Mouse (Mus musculus): ENCODE data around the gene Elovl7. TPM values are rescaled to one million over a fixed set of nuclear protein-coding genes. Genes with fewer than 3 reads are reported as not detected.

Elovl7 gene
- polyA plus RNA-seq, 1 experiment from 2014 or later, result 2.0 TPM

DNA sequence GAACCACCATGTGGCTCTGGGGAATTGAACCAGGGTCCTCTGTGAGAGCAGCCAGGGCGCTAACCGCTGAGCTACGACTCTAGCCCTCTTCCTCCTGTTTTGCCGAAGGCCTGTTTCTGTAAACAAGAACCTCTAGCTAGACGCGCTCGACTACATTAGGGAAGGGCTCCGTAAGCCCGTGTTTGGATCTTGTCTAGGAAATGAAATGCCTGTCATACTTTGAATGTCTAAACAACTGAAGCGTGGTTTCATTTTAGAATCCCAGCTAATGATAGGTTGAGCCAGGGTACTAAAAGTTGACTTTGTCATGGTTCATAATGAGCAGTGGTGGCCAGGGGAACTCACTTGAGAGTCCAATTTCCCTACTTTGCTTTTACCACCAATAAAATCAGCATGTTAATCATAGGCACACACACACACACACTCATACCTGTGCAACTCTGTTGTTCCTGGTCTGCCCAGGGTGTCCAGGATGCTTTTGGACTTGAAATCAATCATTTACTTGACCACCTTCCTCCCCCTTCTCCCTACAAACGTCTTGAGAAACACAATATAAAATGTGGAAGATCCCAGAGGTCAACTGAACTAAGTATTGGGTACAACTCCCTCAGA, 31.0 kb downstream of the Elovl7 start:
- Histone ChIP-seq H3K4me3 (replicated peaks) (no peak overlapping the region), H3K36me3 (no peaks in the 10 kb centered on the region), H3K27ac (replicated peaks) (no peak overlapping the region), H3K4me2 (no peak overlapping the region), H3K4me1 (0 out of 2 replicates have a peak, but pooled peaks cover 6% of the 10 kb centered on the region), H3K27me3 (replicated peaks) (no peaks in the 10 kb centered on the region), H3K9me3 (replicated peaks) (no peaks in the 10 kb centered on the region), H3K9ac (replicated peaks) (no peak overlapping the region)
- ATAC-seq (ENCODE audit: low FRiP score), result no peak
- WGBS, result 88% methylated on average over 11 of the region's 11 CpGs

DNA sequence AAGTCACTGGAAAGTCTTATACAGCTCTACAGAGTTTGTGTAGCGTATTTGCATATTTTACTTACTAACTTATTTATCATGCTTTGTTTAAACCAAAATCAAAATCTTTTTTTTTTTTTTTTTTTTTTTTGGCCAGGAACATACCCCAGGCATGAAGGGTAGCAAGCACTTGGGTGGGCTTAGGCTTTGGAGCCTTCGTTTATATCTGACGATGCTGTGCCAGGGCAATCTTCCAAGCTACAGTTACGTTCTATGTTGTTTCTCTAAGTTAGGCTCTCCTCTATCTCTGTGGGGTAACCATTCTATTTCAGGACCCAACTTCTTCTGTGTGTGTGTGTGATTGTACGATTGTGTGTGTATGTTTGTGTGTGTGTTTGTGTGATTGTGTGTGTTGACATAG, 36.9 kb downstream of the Elovl7 start:
- H3K4me3 ChIP-seq (replicated peaks), result no peak overlapping the region
- no peak overlapping the region for H3K9ac ChIP-seq (replicated peaks)
- no peak for ATAC-seq (ENCODE audit: low FRiP score)
- WGBS, result 85% methylated on average over 5 of the region's 5 CpGs
- no peaks in the 10 kb centered on the region for H3K4me1 ChIP-seq
- no peaks in the 10 kb centered on the region for H3K36me3 ChIP-seq
- no peak overlapping the region for H3K27ac ChIP-seq (replicated peaks)
- no peak overlapping the region for H3K4me2 ChIP-seq
- no peaks in the 10 kb centered on the region for H3K9me3 ChIP-seq (replicated peaks)
- H3K27me3 ChIP-seq (replicated peaks), result no peaks in the 10 kb centered on the region

DNA sequence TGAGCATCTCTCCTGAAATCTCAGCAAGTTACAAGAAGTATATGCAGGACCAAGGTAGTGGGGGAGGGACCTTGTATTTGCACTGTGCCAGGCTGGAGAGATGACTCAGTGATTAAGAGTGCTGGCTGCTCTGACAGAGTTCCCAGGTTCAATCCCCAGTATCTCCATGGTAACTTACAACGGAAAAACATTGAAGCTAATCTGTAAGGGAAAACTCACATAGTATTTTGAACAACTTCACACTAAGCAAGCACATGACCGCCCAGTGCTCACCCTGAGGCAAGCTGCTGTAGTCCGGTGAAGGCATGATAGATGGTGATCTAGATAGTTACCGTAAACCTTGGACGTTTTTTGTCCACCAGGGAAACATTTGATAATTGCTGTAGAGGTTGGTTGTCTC, 39.8 kb downstream of the Elovl7 start:
- no peaks in the 10 kb centered on the region for H3K27me3 ChIP-seq (replicated peaks)
- no peaks in the 10 kb centered on the region for H3K4me1 ChIP-seq
- no peaks in the 10 kb centered on the region for H3K9me3 ChIP-seq (replicated peaks)
- 87% methylated on average over 5 of the region's 5 CpGs for WGBS
- no peak overlapping the region for H3K27ac ChIP-seq (replicated peaks)
- ATAC-seq (ENCODE audit: low FRiP score), result no peak
- H3K4me2 ChIP-seq, result no peak overlapping the region
- no peak overlapping the region for H3K4me3 ChIP-seq (replicated peaks)
- H3K9ac ChIP-seq (replicated peaks), result no peak overlapping the region
- no peaks in the 10 kb centered on the region for H3K36me3 ChIP-seq

DNA sequence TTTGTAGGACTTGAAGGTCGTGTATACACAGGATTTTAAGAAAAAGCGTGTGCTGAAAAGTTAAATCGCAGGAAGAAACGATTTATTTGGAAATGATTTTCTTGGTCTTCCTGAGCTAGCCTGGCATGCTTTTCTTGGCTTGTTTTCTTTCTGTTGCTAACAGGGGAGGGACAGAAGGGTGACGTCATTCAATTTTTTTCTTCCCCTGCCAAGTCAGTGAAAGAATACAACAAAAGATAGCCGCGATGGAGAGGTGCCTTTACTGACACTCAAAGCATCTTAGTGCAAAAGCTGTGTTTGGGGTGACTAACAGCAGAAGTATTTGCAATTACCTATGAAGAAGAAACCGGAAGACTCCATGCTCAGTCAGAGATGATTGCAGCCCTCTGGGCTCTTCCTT, 48.8 kb downstream of the Elovl7 start:
- no peak for ATAC-seq (ENCODE audit: low FRiP score)
- Histone ChIP-seq H3K9ac (replicated peaks) (no peak overlapping the region), H3K4me2 (no peak overlapping the region), H3K27ac (replicated peaks) (no peak overlapping the region), H3K27me3 (replicated peaks) (no peaks in the 10 kb centered on the region), H3K4me3 (replicated peaks) (no peak overlapping the region), H3K36me3 (no peaks in the 10 kb centered on the region), H3K9me3 (replicated peaks) (no peaks in the 10 kb centered on the region), H3K4me1 (no peaks in the 10 kb centered on the region)
- WGBS, result 56% methylated on average over 8 of the region's 8 CpGs

DNA sequence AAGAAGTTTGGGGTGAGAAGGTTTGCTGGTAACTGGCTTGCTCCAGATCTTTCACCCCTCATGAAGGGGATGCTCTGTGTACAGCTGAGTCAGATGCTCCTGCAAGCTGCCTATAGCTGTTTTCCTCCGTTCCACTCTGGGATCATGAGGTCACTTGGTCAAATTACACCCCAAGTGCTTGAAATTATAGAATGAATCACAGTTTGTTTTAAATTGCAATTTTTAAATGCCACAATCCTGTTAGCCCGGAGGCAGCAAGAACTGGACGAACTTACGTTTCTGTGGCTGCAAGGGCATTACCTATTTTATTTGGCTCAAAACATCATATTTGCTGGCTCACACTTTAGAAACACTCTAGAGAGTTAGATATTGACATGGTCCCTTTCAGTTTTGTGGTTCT, 51.2 kb downstream of the Elovl7 start:
- H3K27ac ChIP-seq (replicated peaks), result no peak overlapping the region
- ATAC-seq (ENCODE audit: low FRiP score), result no peak

DNA sequence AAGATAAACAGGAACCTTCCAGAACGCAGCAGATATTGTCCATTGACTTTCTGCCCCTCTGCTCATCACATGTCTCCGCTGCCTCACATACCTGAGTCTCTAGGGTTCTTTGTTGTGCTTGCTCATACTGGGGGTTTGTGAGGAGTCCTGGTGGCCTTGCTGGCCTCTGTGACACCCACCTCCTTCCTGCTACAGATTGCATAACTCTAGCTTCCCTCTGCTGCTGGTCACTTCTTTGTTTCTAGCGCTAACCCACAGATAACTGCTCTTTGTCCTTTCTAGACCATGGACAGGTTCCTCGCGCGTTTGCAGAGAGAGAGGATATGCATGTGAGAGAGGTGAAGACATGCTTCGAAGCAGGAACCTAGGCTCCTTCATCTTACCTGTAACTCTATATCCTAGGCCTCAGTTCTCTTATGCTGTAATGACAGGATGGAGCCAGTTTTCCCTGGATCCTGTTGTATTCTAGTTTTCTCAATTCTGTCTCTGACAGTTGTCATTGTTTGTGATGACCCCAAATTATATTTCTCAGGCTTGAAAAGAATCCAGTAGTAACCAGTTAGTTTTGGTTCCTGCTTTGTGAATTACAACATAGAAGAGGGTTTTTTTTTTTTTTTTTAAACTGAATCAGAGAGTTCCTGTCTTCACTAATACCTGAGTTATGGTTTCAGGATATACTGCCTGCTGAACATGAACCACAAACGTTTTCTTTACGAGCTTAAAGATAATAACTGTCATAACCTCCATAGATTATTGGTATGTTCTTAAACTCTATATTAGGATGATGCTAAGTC, 53.8 kb downstream of the Elovl7 start:
- Histone ChIP-seq H3K9ac (replicated peaks) (no peak overlapping the region), H3K36me3 (no peaks in the 10 kb centered on the region), H3K4me3 (replicated peaks) (no peak overlapping the region), H3K27ac (replicated peaks) (no peak overlapping the region), H3K27me3 (replicated peaks) (no peaks in the 10 kb centered on the region), H3K4me2 (no peak overlapping the region), H3K9me3 (replicated peaks) (no peaks in the 10 kb centered on the region), H3K4me1 (no peaks in the 10 kb centered on the region)
- 85% methylated on average over 9 of the region's 9 CpGs for WGBS
- ATAC-seq (ENCODE audit: low FRiP score), result no peak

More for the DNA sequence above, 51.2 kb downstream of the Elovl7 start:
- Histone ChIP-seq H3K4me3 (replicated peaks) (no peak overlapping the region), H3K27me3 (replicated peaks) (no peaks in the 10 kb centered on the region), H3K36me3 (no peaks in the 10 kb centered on the region), H3K9ac (replicated peaks) (no peak overlapping the region), H3K4me2 (no peak overlapping the region), H3K4me1 (no peaks in the 10 kb centered on the region), H3K9me3 (replicated peaks) (no peaks in the 10 kb centered on the region)
- WGBS, result 95% methylated on average over 4 of the region's 4 CpGs

DNA sequence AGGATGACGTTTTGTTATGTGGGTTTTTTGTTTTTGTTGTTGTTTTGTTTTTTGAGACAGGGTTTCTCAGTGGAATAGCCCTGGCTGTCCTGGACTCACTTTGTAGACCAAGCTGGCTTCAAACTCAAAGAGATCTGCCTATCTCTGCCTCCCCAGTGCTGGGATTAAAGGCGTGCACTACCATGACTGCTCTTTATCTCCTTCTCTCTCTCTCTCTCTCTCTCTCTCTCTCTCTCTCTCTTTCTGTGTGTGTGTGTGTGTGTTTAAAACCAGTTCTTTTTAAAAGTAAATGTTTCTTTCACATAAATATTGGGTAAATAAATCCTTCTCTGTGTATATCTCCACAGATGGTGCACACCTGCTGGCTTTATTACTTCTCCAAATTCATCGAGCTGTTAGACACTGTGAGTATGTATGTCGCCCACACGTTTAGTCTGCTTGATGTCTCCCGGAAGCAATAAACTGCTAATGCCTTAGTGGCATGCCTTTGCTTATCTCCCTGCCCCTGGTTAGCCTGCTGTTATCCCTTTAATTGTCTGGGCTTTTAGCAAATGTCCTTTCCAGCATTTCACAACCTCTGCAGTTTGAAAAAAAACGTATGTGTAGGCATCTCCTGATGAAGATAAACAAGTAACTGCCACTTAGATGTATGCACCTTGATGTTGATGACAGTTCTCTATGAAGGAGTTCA, 57.4 kb downstream of the Elovl7 start:
- WGBS, result 33% methylated on average over 7 of the region's 7 CpGs
- Histone ChIP-seq H3K4me3 (replicated peaks) (no peak overlapping the region), H3K4me2 (no peak overlapping the region), H3K9ac (replicated peaks) (no peak overlapping the region), H3K27ac (replicated peaks) (no peak overlapping the region), H3K9me3 (replicated peaks) (no peaks in the 10 kb centered on the region), H3K27me3 (replicated peaks) (no peaks in the 10 kb centered on the region), H3K36me3 (no peaks in the 10 kb centered on the region), H3K4me1 (no peaks in the 10 kb centered on the region)
- ATAC-seq (ENCODE audit: low FRiP score), result no peak

DNA sequence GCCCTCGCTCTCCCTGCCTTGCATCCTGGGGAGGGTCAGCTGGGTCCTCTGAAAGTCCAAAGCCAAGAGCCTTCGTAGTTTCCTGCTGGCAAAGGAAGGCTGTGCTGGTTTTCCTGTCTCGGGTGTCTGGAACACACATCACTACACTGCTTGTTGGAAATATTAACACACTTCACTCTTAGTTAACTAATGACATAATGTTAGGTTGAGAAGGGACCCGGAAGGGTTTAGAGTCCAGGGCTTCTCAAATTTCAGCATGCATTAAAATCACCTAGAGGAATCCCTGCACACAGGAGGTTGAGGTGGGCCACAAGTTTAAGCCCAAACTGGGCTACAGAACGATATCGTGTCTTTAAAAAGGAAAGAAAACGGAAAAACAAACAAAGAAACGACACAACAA, 58.1 kb downstream of the Elovl7 start:
- H3K36me3 ChIP-seq, result no peaks in the 10 kb centered on the region
- no peak overlapping the region for H3K4me3 ChIP-seq (replicated peaks)
- H3K9ac ChIP-seq (replicated peaks), result no peak overlapping the region
- H3K27ac ChIP-seq (replicated peaks), result no peak overlapping the region
- WGBS, result 80% methylated on average over 8 of the region's 8 CpGs
- H3K27me3 ChIP-seq (replicated peaks), result no peaks in the 10 kb centered on the region
- H3K9me3 ChIP-seq (replicated peaks), result no peaks in the 10 kb centered on the region
- no peaks in the 10 kb centered on the region for H3K4me1 ChIP-seq
- ATAC-seq (ENCODE audit: low FRiP score), result no peak
- H3K4me2 ChIP-seq, result no peak overlapping the region

DNA sequence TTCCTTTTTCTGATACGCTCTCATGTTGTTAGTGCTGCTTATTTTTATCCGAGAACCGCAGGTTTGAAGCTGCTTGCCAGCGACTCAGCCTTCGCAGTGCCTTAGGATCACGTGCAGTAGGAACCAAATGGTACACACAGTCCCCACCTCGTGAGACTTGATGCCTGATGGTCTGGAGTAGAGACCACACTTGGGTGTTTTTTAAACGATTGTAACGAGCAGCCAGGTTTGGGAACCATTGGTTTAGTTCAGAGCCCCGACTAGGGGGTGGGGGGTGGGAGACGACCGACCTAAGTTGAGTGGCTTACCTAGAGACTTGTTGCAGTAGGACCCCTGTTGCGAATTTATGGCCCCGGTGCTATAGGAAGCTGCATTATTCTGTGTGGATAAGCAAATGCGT, 58.8 kb downstream of the Elovl7 start:
- Histone ChIP-seq H3K27me3 (replicated peaks) (no peaks in the 10 kb centered on the region), H3K36me3 (no peaks in the 10 kb centered on the region), H3K9me3 (replicated peaks) (no peaks in the 10 kb centered on the region), H3K4me2 (peak overlapping the region; percentile 5; the same call in 1 of the 2 replicates), H3K9ac (replicated peaks) (no peak overlapping the region), H3K4me3 (replicated peaks) (no peak overlapping the region), H3K4me1 (no peaks in the 10 kb centered on the region), H3K27ac (replicated peaks) (no peak overlapping the region)
- 42% methylated on average over 15 of the region's 15 CpGs for WGBS
- no peak for ATAC-seq (ENCODE audit: low FRiP score)

DNA sequence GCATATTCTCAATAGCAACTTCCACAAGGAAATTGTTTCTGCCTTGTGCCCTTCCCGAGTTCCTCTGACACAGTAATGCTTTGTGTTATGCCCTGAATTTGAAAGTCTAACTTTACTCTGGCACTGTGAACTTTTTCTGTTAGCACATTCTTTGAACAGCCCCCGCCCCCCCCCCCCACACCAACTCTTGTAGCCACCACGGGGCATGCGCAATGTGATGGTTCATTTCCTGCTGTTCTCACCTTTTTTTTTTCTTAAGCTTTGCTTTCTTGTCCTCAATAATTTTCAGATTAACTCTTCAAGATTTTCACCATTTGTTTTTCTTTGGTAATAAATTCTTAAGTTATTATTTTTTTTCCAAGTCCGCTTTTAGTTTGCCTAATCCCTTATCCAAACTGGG, 59.3 kb downstream of the Elovl7 start:
- 38% methylated on average over 5 of the region's 5 CpGs for WGBS

DNA sequence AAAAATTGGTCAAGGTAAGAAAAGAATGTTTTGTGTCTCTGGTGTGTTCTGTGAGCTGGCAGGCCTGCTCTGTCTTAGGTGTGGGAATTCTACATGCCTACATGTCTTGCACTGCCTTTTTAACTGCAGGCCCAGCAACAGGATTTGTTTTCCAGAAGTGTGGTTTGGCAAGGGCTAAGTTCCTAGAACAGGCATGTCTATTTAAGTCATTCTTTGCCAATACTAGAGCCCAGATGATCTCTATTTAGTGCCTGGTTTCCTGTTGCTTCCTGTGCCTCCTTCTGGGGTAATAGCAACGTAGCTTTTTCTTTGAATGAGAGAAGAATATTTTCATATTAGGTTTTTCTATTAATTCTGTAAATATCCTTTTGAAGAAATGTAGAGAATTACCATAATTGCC, 62.4 kb downstream of the Elovl7 start:
- 67% methylated on average over 1 of the region's 1 CpGs for WGBS
- H3K27ac ChIP-seq (replicated peaks), result no peak overlapping the region
- H3K4me3 ChIP-seq (replicated peaks), result no peak overlapping the region
- no peaks in the 10 kb centered on the region for H3K4me1 ChIP-seq
- no peaks in the 10 kb centered on the region for H3K36me3 ChIP-seq
- no peaks in the 10 kb centered on the region for H3K27me3 ChIP-seq (replicated peaks)
- no peak overlapping the region for H3K9ac ChIP-seq (replicated peaks)
- H3K4me2 ChIP-seq, result no peak overlapping the region
- ATAC-seq (ENCODE audit: low FRiP score), result no peak
- H3K9me3 ChIP-seq (replicated peaks), result no peaks in the 10 kb centered on the region

More for the DNA sequence above, 59.3 kb downstream of the Elovl7 start:
- no peaks in the 10 kb centered on the region for H3K4me1 ChIP-seq
- H3K9me3 ChIP-seq (replicated peaks), result no peaks in the 10 kb centered on the region
- no peak overlapping the region for H3K27ac ChIP-seq (replicated peaks)
- H3K4me3 ChIP-seq (replicated peaks), result no peak overlapping the region
- no peaks in the 10 kb centered on the region for H3K36me3 ChIP-seq
- no peak for ATAC-seq (ENCODE audit: low FRiP score)
- H3K9ac ChIP-seq (replicated peaks), result no peak overlapping the region
- H3K27me3 ChIP-seq (replicated peaks), result no peaks in the 10 kb centered on the region
- H3K4me2 ChIP-seq, result peak overlapping the region; percentile 5; the same call in 1 of the 2 replicates

DNA sequence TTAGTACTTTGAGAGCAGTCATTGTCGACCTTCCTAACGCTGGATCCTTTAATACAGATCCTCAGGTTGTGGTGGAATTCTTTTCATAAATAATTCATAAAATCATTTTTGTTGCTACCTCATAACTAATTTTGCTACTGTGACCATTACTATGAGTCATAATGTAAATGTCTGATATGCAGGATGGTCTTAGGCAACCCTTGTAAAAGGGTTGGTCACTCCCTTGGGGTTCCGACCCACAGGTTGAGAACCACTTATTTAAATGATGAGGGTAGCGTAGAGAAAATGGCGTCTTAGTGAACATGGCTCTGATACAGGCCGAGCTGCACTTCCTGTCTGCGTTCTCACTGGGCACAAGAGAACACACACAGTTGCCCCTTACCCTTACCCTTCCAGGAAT, 63.1 kb downstream of the Elovl7 start:
- Histone ChIP-seq H3K9me3 (replicated peaks) (no peaks in the 10 kb centered on the region), H3K27me3 (replicated peaks) (no peaks in the 10 kb centered on the region), H3K4me3 (replicated peaks) (no peak overlapping the region), H3K4me1 (no peaks in the 10 kb centered on the region), H3K27ac (replicated peaks) (no peak overlapping the region), H3K9ac (replicated peaks) (no peak overlapping the region), H3K36me3 (no peaks in the 10 kb centered on the region), H3K4me2 (no peak overlapping the region)
- 85% methylated on average over 7 of the region's 7 CpGs for WGBS
- ATAC-seq (ENCODE audit: low FRiP score), result no peak
